Mouse (Mus musculus): Measurements from ENCODE around the gene Pm20d1.

Pm20d1 gene

GRCm38 (mm10) chr1:131829279-131829678 is 32.1 kb downstream of the Pm20d1 start:
- DNase-seq (ENCODE audit: low read depth): no peak

DNA sequence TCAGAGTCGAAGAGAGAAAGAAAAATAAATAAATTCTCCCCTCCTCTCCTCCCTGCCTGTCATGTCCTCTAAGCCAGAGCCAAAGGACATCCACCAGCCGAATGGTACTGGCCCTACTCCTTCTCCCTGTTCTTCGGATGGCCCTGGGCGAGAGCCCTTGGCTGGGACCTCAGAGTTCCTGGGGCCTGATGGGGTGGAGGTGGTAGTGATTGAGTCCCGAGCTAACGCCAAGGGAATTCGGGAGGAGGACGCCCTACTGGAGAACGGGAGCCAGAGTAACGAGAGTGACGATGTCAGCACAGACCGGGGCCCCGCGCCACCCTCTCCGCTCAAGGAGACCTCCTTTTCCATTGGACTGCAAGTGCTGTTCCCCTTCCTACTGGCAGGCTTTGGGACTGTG is 33.4 kb downstream of the Pm20d1 start:
- DNase-seq (ENCODE audit: low read depth): no peak

GRCm38 (mm10) chr1:131830971-131831641 is 33.9 kb downstream of the Pm20d1 start:
- no peak for DNase-seq (ENCODE audit: low read depth)

GRCm38 (mm10) chr1:131837035-131837434 is 39.9 kb downstream of the Pm20d1 start:
- no peak for DNase-seq (ENCODE audit: low read depth)

GRCm38 (mm10) chr1:131838542-131838941 is 41.4 kb downstream of the Pm20d1 start:
- no peak for DNase-seq (ENCODE audit: low read depth)

GRCm38 (mm10) chr1:131839279-131839678 is 42.1 kb downstream of the Pm20d1 start:
- no peak for DNase-seq (ENCODE audit: low read depth)

GRCm38 (mm10) chr1:131842221-131842620 is 45.0 kb downstream of the Pm20d1 start:
- DNase-seq (ENCODE audit: low read depth): no peak

GRCm38 (mm10) chr1:131843758-131844157 is 46.6 kb downstream of the Pm20d1 start:
- DNase-seq (ENCODE audit: low read depth): no peak

DNA sequence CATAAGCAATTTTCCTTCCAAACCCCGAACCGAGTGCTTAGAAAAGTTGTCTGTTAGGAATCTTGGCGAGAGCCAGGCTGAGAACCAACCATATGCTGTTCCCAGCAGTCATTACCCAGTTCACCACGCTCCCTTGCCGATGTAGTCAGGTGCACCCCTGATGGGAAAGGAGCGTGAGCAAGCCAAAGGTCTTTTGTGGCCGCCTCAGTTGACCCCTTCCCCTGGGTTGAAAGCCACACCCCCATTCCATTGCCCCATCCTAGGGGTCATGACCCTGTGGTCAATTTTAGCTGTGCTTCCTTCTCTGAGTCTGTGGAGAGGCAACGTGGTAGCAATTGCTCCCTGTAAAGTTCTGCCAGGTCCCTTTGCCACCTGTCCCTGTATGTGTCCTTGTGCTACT is 47.7 kb downstream of the Pm20d1 start:
- no peak for DNase-seq (ENCODE audit: low read depth)

DNA sequence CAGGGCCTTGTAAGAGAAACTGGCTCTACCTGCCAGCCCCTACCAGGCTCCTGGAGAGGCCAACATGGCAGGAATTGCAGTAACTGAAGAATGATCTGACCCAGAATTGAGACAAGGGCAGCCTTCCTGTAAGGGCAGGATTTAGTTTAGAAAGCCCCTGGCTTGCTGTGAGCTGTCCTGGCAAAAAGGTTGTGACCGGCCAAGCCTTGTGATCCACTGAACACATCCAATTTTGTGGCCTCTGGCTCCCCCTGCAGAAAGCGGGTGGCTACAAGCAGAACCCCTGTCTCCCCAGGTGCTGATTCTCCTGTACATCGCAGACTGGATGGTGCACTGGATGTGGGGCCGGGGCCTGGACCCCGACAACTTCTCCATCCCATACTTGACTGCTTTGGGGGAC is 49.1 kb downstream of the Pm20d1 start:
- no peak for DNase-seq (ENCODE audit: low read depth)

DNA sequence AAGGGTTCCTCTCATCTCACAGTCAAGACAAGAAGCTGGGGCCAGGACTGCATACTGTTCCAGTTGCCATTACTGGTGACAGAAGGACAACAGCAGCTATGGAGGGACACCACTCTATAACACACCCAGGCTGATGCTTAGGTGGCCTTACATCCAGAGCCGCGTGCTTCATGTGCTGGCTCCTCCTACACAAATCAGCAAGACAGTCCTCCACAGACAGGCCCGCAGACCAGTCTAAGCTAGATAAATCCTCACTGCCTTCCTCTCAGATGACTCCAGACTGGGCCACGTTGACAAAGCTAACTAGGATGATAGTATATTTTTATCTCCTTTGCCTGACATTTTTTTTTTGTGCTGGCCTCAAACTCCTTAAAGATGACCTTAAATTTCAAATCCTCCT is 64.6 kb downstream of the Pm20d1 start:
- no peak for DNase-seq (ENCODE audit: low read depth)

GRCm38 (mm10) chr1:131865596-131865995 is 68.4 kb downstream of the Pm20d1 start:
- no peak for DNase-seq (ENCODE audit: low read depth)

DNA sequence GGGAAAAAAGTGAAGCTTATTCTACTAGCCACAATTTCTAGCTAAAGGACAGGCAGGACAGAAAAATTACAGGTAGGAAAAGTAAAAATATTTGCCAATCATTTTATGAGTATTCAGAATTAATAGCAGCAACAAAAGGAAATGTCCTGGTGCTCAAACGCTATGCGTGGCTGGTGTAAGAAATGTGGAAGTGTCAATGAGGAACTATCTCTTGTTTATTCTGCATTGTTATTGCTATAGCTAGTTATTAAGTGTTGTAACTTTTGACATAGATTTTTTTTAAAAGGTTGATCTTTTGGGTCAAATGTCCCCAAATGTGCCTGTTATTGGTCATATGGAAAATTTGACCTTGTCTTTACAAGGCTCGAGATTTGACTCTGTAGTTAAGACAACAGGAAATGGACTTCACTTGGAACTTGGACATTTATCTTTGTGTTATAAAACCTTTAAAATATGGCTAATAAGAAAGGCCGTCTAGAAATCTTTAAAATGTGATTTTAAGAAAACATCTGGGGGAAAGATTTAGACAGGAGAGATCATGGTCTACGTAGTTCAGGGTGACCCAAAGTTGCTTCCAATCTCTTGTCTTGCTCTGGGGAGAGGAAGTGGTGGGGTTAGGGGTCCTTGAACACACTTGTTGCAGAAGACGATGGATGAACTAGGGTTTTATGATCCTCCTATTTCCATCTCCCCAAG is 69.3 kb downstream of the Pm20d1 start:
- DNase-seq (ENCODE audit: low read depth): no peak

DNA sequence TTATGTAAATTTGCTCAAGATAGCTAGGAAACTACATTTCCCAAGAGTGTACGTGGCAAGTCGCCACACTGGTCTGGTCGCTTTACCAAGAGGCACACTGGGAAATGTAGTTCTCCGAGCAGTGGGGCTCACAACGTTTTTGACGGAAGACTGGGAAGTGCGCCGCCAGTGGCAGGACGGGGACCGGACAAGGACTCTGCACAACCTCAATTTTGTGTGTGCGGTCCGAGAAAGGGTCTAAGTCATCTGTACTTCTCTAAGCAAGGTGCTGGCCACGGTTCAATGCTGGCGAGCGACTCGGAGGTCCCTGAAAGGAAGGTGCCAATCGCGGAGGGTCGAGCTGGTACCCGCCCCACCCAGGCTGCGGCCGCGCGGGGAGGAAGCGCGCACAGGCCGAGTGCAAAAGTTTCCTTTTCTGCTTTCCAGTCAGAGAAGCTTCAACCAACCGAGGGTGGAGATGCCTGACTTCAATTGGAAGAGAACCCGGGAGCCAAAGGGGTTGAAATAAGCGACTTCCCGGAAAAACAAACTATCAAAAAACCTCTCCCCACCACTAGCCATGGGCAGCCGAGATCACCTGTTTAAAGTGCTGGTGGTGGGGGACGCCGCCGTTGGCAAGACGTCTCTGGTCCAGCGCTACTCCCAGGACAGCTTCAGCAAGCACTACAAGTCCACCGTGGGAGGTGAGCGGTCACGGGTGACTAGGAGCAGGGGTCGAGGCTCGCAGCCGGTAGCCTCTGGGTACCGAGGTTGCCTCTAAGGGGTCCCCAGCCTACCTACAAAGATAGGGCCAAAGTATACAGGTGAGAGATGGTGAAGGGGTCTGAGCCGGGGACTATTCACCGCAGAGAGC is 70.1 kb downstream of the Pm20d1 start, which contains the start of gene Rab29:
TSS of gene Rab29 (plus strand) at position 132 of the 853 bp plus-strand sequence.
- peak; percentile 87 for DNase-seq (ENCODE audit: low read depth)

DNA sequence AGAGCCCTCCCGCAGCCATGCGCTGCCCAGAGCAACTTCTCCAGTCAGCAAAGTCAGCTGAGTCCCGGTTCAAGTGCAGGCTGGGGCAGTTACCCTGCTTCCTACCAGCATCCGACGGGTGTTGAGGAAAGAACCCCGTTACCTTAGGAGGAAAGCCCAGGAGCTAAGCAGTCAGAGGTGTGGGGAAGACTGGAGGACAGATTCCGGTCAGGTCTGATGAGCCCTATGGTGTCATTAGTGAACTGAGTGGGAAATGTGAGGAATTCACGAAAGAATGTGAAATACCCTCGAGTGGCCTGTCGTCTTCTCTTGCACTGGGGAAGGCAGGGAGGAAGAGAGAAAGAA is 70.7 kb downstream of the Pm20d1 start:
- DNase-seq (ENCODE audit: low read depth): no peak

GRCm38 (mm10) chr1:131869561-131869960 is 72.4 kb downstream of the Pm20d1 start:
- DNase-seq (ENCODE audit: low read depth): no peak

Data from c-Kit-positive CD71-positive TER-119-negative erythroid progenitor cells, embryonic 14.5 days (primary cell).